Mouse (Mus musculus) C2C12 (cell line): ENCODE measurements around the gene Psmg3.

Experiments used
- CTCF ChIP-seq: IDR thresholded peaks from one replicate; pipeline ENCODE4 v1.5.1; 2011; ENCODE audit not compliant: control insufficient read depth, insufficient read depth, insufficient read length
- MAX ChIP-seq: IDR thresholded peaks from one replicate; pipeline ENCODE4 v1.6.1; 2011; ENCODE audit warnings: mild to moderate bottlenecking, control low read depth
- MYOG ChIP-seq: IDR thresholded peaks from one replicate; pipeline ENCODE4 v1.6.1; 2011; ENCODE audit not compliant: control insufficient read depth, insufficient read length; ENCODE audit errors: extremely low read depth
- USF1 ChIP-seq: IDR thresholded peaks from one replicate; pipeline ENCODE4 v1.6.1; 2011; ENCODE audit warnings: low read depth, mild to moderate bottlenecking, control low read depth, moderate library complexity

GRCm38 (mm10) chr5:139809397-139809796 lies 17.3 kb downstream of the Psmg3 start:
- TF ChIP-seq CTCF (no peak), MYOG (no peak), MAX (no peak), USF1 (no peak)
